Mouse (Mus musculus) thymus, adult 2 months (tissue): ENCODE measurements around the gene Nuak2. TPM values are rescaled to one million over a fixed set of nuclear protein-coding genes. Genes with fewer than 3 reads are reported as not detected.
"Not testable (repeated sequence)": the region's sequence is repeated elsewhere in the genome, so short reads cannot be mapped to it uniquely, and the experiment has no call there.

Source experiments
- DNase-seq: peaks from one replicate; pipeline ENCODE4 v3.0.0; 2021
- H3K27ac ChIP-seq: fragments of 200-500 bp; 2 replicates; pipeline ENCODE4 v1.5.1; 2012; ENCODE audit warnings: low read length, control low read depth; ENCODE audit not compliant: control insufficient read depth, insufficient read depth
- H3K27me3 ChIP-seq: fragments of 200-500 bp; 2 replicates; pipeline ENCODE4 v1.6.1; 2012; ENCODE audit warnings: mild to moderate bottlenecking, low read length, moderate library complexity, mixed read lengths; ENCODE audit not compliant: control insufficient read depth, insufficient read depth
- H3K36me3 ChIP-seq: fragments of 200-500 bp; 2 replicates; pipeline ENCODE4 v1.6.1; 2012; ENCODE audit warnings: mild to moderate bottlenecking, low read length, moderate library complexity; ENCODE audit not compliant: control insufficient read depth, insufficient read depth
- H3K4me1 ChIP-seq: fragments of 200-500 bp; replicated peaks from 2 replicates; pipeline ENCODE4 v1.6.1; 2012; ENCODE audit warnings: low read length; ENCODE audit not compliant: control insufficient read depth, insufficient read depth
- H3K4me3 ChIP-seq: fragments of 200-500 bp; 2 replicates; pipeline ENCODE4 v1.5.1; 2012; ENCODE audit warnings: mild to moderate bottlenecking, low read length, control low read depth, moderate library complexity; ENCODE audit not compliant: control insufficient read depth, insufficient read depth
- CTCF ChIP-seq: fragments of 200-500 bp; IDR thresholded peaks from 2 replicates; pipeline ENCODE4 v1.5.1; 2012; ENCODE audit warnings: mild to moderate bottlenecking, control low read depth, low read length, moderate library complexity, borderline replicate concordance; ENCODE audit not compliant: control insufficient read depth, poor library complexity, insufficient read depth; ENCODE audit errors: extremely low read depth
- POLR2A ChIP-seq: fragments of 200-500 bp; IDR thresholded peaks from 2 replicates; pipeline ENCODE4 v1.6.1; 2012; ENCODE audit warnings: mild to moderate bottlenecking, low read length, control low read depth, moderate library complexity; ENCODE audit not compliant: control insufficient read depth, poor library complexity, insufficient read depth; ENCODE audit errors: extremely low read depth
- WGBS: fragments of 180-500 bp; shearing (Covaris S2); methylation state at CpG from one replicate; pipeline ENCODE4 v1.1.7; 2018; 5-methylcytosine and 5-hydroxymethylcytosine counted together
- polyA plus RNA-seq: library from polyadenylated mRNA; depleted of rRNA; stranded (reverse); fragments of >200 nt; gene quantifications from 2 replicates; pipeline ENCODE4 v1.2.3, GENCODE M21; 2012; rRNA removed

Nuak2 gene
- 5.6 and 5.7 TPM in 2 replicates for polyA plus RNA-seq

- Histone ChIP-seq H3K27ac (no peak within 1 kb of the TSS), H3K36me3 (no peaks in the 10 kb centered on the region), H3K4me3 (peak within 1 kb of the TSS; percentile 54), H3K27me3 (no peaks in the 10 kb centered on the region; the same call in 1 of the 2 replicates), H3K4me1 (peaks cover 4% of the 10 kb centered on the region; the same call in 1 of the 2 replicates)
- WGBS = under 1% methylated on average over 67 of the region's 67 CpGs
- DNase-seq = peak; percentile 84
- TF ChIP-seq CTCF = no peak
- 0 out of 2 replicates have a peak, but pooled peaks have one; percentile 19 for TF ChIP-seq POLR2A
These were observed at the start of gene Nuak2 for GRCm38 (mm10) chr1:132315889-132316624. Gene Nuak2 (plus strand): TSS chr1:132316126.

- Histone ChIP-seq H3K27me3 (no peaks in the 10 kb centered on the region), H3K27ac (no peak overlapping the region), H3K36me3 (no peaks in the 10 kb centered on the region), H3K4me1 (no peaks in the 10 kb centered on the region), H3K4me3 (no peak overlapping the region)
- DNase-seq = no peak
- WGBS = 85% methylated on average over 8 of the region's 8 CpGs
- no peak for TF ChIP-seq CTCF
- no peak for TF ChIP-seq POLR2A
These were observed 49.0 kb upstream of the Nuak2 start for GRCm38 (mm10) chr1:132266791-132267557.

GRCm38 (mm10) chr1:132267959-132268358 lies 48.0 kb upstream of the Nuak2 start:
- Histone ChIP-seq H3K36me3 (no peaks in the 10 kb centered on the region), H3K4me3 (no peak overlapping the region), H3K4me1 (no peaks in the 10 kb centered on the region), H3K27me3 (no peaks in the 10 kb centered on the region), H3K27ac (no peak overlapping the region; the same call in 1 of the 2 replicates)
- TF ChIP-seq CTCF = no peak
- no peak for TF ChIP-seq POLR2A
- 88% methylated on average over 2 of the region's 2 CpGs for WGBS
- DNase-seq = no peak

GRCm38 (mm10) chr1:132268418-132269060 lies 47.4 kb upstream of the Nuak2 start:
- Histone ChIP-seq H3K36me3 (no peaks in the 10 kb centered on the region), H3K4me3 (no peak overlapping the region), H3K27me3 (no peaks in the 10 kb centered on the region), H3K4me1 (no peaks in the 10 kb centered on the region), H3K27ac (no peak overlapping the region)
- DNase-seq = no peak
- 79% methylated on average over 7 of the region's 7 CpGs for WGBS
- TF ChIP-seq CTCF = no peak
- no peak for TF ChIP-seq POLR2A

GRCm38 (mm10) chr1:132271237-132271636 lies 44.7 kb upstream of the Nuak2 start:
- no peaks in the 10 kb centered on the region for H3K4me1 ChIP-seq
- no peak overlapping the region for H3K27ac ChIP-seq
- H3K4me3 ChIP-seq = no peak overlapping the region
- TF ChIP-seq CTCF (no peak), POLR2A (no peak)
- DNase-seq = no peak
- no peaks in the 10 kb centered on the region for H3K36me3 ChIP-seq
- 100% methylated on average over 3 of the region's 3 CpGs for WGBS
- no peaks in the 10 kb centered on the region for H3K27me3 ChIP-seq

GRCm38 (mm10) chr1:132276694-132277093 lies 39.2 kb upstream of the Nuak2 start:
- Histone ChIP-seq H3K4me1 (no peaks in the 10 kb centered on the region), H3K36me3 (no peaks in the 10 kb centered on the region), H3K4me3 (no peak overlapping the region), H3K27ac (no peak overlapping the region), H3K27me3 (no peaks in the 10 kb centered on the region)
- no peak for DNase-seq
- WGBS = 79% methylated on average over 3 of the region's 3 CpGs
- TF ChIP-seq POLR2A = no peak
- no peak for TF ChIP-seq CTCF

GRCm38 (mm10) chr1:132277124-132277523 lies 38.8 kb upstream of the Nuak2 start:
- no peak for TF ChIP-seq CTCF
- TF ChIP-seq POLR2A = no peak
- no peak overlapping the region for H3K4me3 ChIP-seq
- no peak for DNase-seq
- 88% methylated on average over 6 of the region's 6 CpGs for WGBS
- H3K27ac ChIP-seq = no peak overlapping the region
- no peaks in the 10 kb centered on the region for H3K27me3 ChIP-seq
- H3K4me1 ChIP-seq = no peaks in the 10 kb centered on the region
- H3K36me3 ChIP-seq = no peaks in the 10 kb centered on the region

- H3K27me3 ChIP-seq, H3K4me3 ChIP-seq, H3K36me3 ChIP-seq, DNase-seq, H3K27ac ChIP-seq, H3K4me1 ChIP-seq: not testable (repeated sequence)
- 92% methylated on average over 6 of the region's 6 CpGs for WGBS
These were observed 35.3 kb upstream of the Nuak2 start for GRCm38 (mm10) chr1:132280636-132281035.
